Mouse (Mus musculus) limb, embryonic 14.5 days (tissue): ENCODE measurements around the gene Dck. TPM values are rescaled to one million over a fixed set of nuclear protein-coding genes. Genes with fewer than 3 reads are reported as not detected.

Source experiments
- ATAC-seq: fragments of 200-750 bp; cut with Nextera tagmentation; 2 replicates; pipeline ENCODE4 v1.8.0; 2017; ENCODE audit warnings: low read depth, moderate number of reproducible peaks, moderate TSS enrichment; ENCODE audit not compliant: low FRiP score
- DNase-seq: peaks from one replicate; pipeline ENCODE4 v3.0.0-alpha.2; 2015; ENCODE audit warnings: low spot score
- H3K27ac ChIP-seq: fragments of 300-500 bp; sonication (generic); replicated peaks from 2 replicates; pipeline ENCODE4 v1.5.1; 2014; ENCODE audit warnings: low read depth, mild to moderate bottlenecking, low read length, moderate library complexity, mixed read lengths
- H3K27me3 ChIP-seq: fragments of 300-500 bp; sonication (generic); 2 replicates; pipeline ENCODE4 v1.6.1; 2014; ENCODE audit warnings: low read length, mixed read lengths; ENCODE audit not compliant: control insufficient read depth, insufficient read depth
- H3K36me3 ChIP-seq: fragments of 300-500 bp; sonication (generic); 2 replicates; pipeline ENCODE4 v1.6.1; 2014; ENCODE audit warnings: mild to moderate bottlenecking, low read length, moderate library complexity, mixed read lengths; ENCODE audit not compliant: control insufficient read depth, insufficient read depth
- H3K4me1 ChIP-seq: fragments of 300-500 bp; sonication (generic); 2 replicates; pipeline ENCODE4 v1.6.1; 2014; ENCODE audit warnings: antibody characterized with exemption, low read length, mixed read lengths; ENCODE audit not compliant: control insufficient read depth, insufficient read depth
- H3K4me2 ChIP-seq: fragments of 300-500 bp; sonication (generic); replicated peaks from 2 replicates; pipeline ENCODE4 v1.6.1; 2014; ENCODE audit warnings: low read depth, mild to moderate bottlenecking, low read length, moderate library complexity; ENCODE audit not compliant: severe bottlenecking
- H3K4me3 ChIP-seq: fragments of 300-500 bp; sonication (generic); replicated peaks from 2 replicates; pipeline ENCODE4 v1.5.1; 2014; ENCODE audit warnings: low read length
- H3K9ac ChIP-seq: fragments of 300-500 bp; sonication (generic); 2 replicates; pipeline ENCODE4 v1.6.1; 2014; ENCODE audit warnings: mild to moderate bottlenecking, low read depth, low read length, moderate library complexity; ENCODE audit not compliant: severe bottlenecking
- H3K9me3 ChIP-seq: fragments of 300-500 bp; sonication (generic); 2 replicates; pipeline ENCODE4 v1.6.1; 2016; ENCODE audit warnings: low read length; ENCODE audit not compliant: control insufficient read depth
- POLR2A ChIP-seq: fragments of 200-500 bp; IDR thresholded peaks from 2 replicates; pipeline ENCODE4 v1.8.0; 2012; ENCODE audit warnings: inconsistent platforms, mild to moderate bottlenecking, moderate library complexity, borderline replicate concordance; ENCODE audit not compliant: insufficient read depth, insufficient read length; ENCODE audit errors: extremely low read depth
- WGBS: fragments of 180-500 bp; shearing (Covaris S2); extraction: QIAGEN DNeasy Blood & Tissue Kit; methylation state at CpG from one replicate; pipeline ENCODE4 v1.1.7; 2014; 5-methylcytosine and 5-hydroxymethylcytosine counted together
- polyA plus RNA-seq, 2 experiments: library from polyadenylated mRNA; depleted of rRNA in 1 of 2; stranded (reverse) in 1 of 2; unstranded in 1 of 2; fragments of >200 nt; fragmentation: Nextera tagmentation in 1 of 2; extraction: Ambion mirVana in 1 of 2; gene quantifications; 2 replicates each; pipeline versions ENCODE4 v1.2.1 to v1.2.3; 2012 to 2014

The Dck gene
- polyA plus RNA-seq, 2 experiments: 23.5 to 35.6 TPM

- no peaks in the 10 kb centered on the region for H3K9me3 ChIP-seq
- H3K4me2 ChIP-seq: no peak overlapping the region
- peaks cover 14% of the 10 kb centered on the region for H3K36me3 ChIP-seq
- H3K4me1 ChIP-seq: no peaks in the 10 kb centered on the region
- WGBS: 88% methylated on average over 4 of the region's 4 CpGs
- no peak for ATAC-seq
- no peak for TF ChIP-seq POLR2A
- H3K4me3 ChIP-seq: no peak overlapping the region
- H3K27ac ChIP-seq: no peak overlapping the region
- no peak for DNase-seq
- H3K9ac ChIP-seq: no peak overlapping the region
- H3K27me3 ChIP-seq: no peaks in the 10 kb centered on the region
Observed at GRCm38 (mm10) chr5:88753199-88753598, 11.6 kb upstream of the Dck start.

GRCm38 (mm10) chr5:88762611-88763010 lies 2.2 kb upstream of the Dck start:
- no peak overlapping the region for H3K9ac ChIP-seq
- ATAC-seq: no peak
- no peak for TF ChIP-seq POLR2A
- no peak overlapping the region for H3K27ac ChIP-seq
- H3K27me3 ChIP-seq: no peaks in the 10 kb centered on the region
- 91% methylated on average over 5 of the region's 5 CpGs for WGBS
- no peak overlapping the region for H3K4me2 ChIP-seq
- H3K4me1 ChIP-seq: peaks cover 11% of the 10 kb centered on the region
- DNase-seq: no peak
- no peaks in the 10 kb centered on the region for H3K36me3 ChIP-seq
- no peak overlapping the region for H3K4me3 ChIP-seq
- no peaks in the 10 kb centered on the region for H3K9me3 ChIP-seq

- no peak for TF ChIP-seq POLR2A
- WGBS: 3% methylated on average over 23 of the region's 23 CpGs
- H3K9ac ChIP-seq: peak overlapping the region; percentile 82
- no peaks in the 10 kb centered on the region for H3K9me3 ChIP-seq
- no peaks in the 10 kb centered on the region for H3K27me3 ChIP-seq
- no peak for DNase-seq
- H3K27ac ChIP-seq: peak overlapping the region; percentile 82
- peak overlapping the region; percentile 74 for H3K4me3 ChIP-seq
- H3K4me2 ChIP-seq: peak overlapping the region; percentile 56
- peak; percentile 28 for ATAC-seq
- H3K4me1 ChIP-seq: peaks cover 11% of the 10 kb centered on the region
- peaks cover 2% of the 10 kb centered on the region for H3K36me3 ChIP-seq
Observed at GRCm38 (mm10) chr5:88764430-88764986, 288 bp upstream of the Dck start.

- Histone ChIP-seq H3K4me3 (peak overlapping the region; percentile 74), H3K9me3 (no peaks in the 10 kb centered on the region), H3K36me3 (peaks cover 8% of the 10 kb centered on the region), H3K4me1 (peaks cover 11% of the 10 kb centered on the region), H3K27me3 (no peaks in the 10 kb centered on the region), H3K27ac (peak overlapping the region; percentile 82), H3K4me2 (peak overlapping the region; percentile 56), H3K9ac (peak overlapping the region; percentile 82)
- 12% methylated on average over 6 of the region's 6 CpGs for WGBS
- no peak for ATAC-seq
- no peak for DNase-seq
- no peak for TF ChIP-seq POLR2A
Observed at GRCm38 (mm10) chr5:88765587-88765986, 791 bp downstream of the Dck start.

- H3K4me3 ChIP-seq: peak overlapping the region; percentile 74
- H3K4me1 ChIP-seq: peaks cover 11% of the 10 kb centered on the region
- H3K9ac ChIP-seq: no peak overlapping the region
- no peaks in the 10 kb centered on the region for H3K9me3 ChIP-seq
- H3K27ac ChIP-seq: no peak overlapping the region
- TF ChIP-seq POLR2A: no peak
- 51% methylated on average over 6 of the region's 6 CpGs for WGBS
- no peak for ATAC-seq
- H3K27me3 ChIP-seq: no peaks in the 10 kb centered on the region
- no peak for DNase-seq
- H3K36me3 ChIP-seq: peaks cover 8% of the 10 kb centered on the region
- H3K4me2 ChIP-seq: peak overlapping the region; percentile 56
Observed at GRCm38 (mm10) chr5:88766121-88766520, 1.3 kb downstream of the Dck start.
